Mouse (Mus musculus) embryonic stem cell, embryonic (primary cell): ENCODE data around the gene Des.

Experiments
- CTCF ChIA-PET, 4 experiments: fragments of 300-600 bp in 2 of 4; fragments of 350-600 bp in 2 of 4; sonication (Branson Sonifier 250); formaldehyde crosslinking; loops; one replicate each; lab custom pipeline; 2022; ENCODE audit warnings: inconsistent platforms in 2 of 4; lab: Charles Lee
- POLR2A ChIA-PET, 4 experiments: fragments of 300-600 bp in 2 of 4; fragments of 350-600 bp in 2 of 4; sonication (Branson Sonifier 250); formaldehyde crosslinking; loops; one replicate each; lab custom pipeline; 2022; ENCODE audit warnings: antibody characterized with exemption in 4 of 4, inconsistent platforms in 1 of 4; lab: Charles Lee

The Des gene

GRCm38 (mm10) chr1:75369360-75369983 lies 9.3 kb downstream of the Des start:
- POLR2A ChIA-PET = interaction anchor here in 2 of 4 experiments (1.4 to 1.8 kb wide), 3 partner anchors 9 to 52 kb away, joined by 3 to 6 read pairs (median 4); partner anchors contain the start of genes Des (in 1 of the 2) and Dnpep (in 1 of the 2)
- CTCF ChIA-PET = interaction anchor here in 3 of 4 experiments (0.5 to 3.3 kb wide), 6 partner anchors 9 to 108 kb away, joined by 3 to 13 read pairs (median 10); partner anchors contain the start of gene Des (in 1 of the 3)

- ChIA-PET POLR2A (interaction anchor here in 2 of 4 experiments (1.4 to 1.8 kb wide), 3 partner anchors 10 to 53 kb away, joined by 3 to 6 read pairs (median 4); partner anchors contain the start of genes Des (in 1 of the 2) and Dnpep (in 1 of the 2)), CTCF (interaction anchor here in 2 of 4 experiments (0.5 to 3.3 kb wide), 8 partner anchors 8 to 107 kb away, joined by 3 to 13 read pairs (median 6); partner anchors contain the start of gene Des (in 1 of the 2))
Observed at GRCm38 (mm10) chr1:75369984-75370660, 10.0 kb downstream of the Des start.

DNA sequence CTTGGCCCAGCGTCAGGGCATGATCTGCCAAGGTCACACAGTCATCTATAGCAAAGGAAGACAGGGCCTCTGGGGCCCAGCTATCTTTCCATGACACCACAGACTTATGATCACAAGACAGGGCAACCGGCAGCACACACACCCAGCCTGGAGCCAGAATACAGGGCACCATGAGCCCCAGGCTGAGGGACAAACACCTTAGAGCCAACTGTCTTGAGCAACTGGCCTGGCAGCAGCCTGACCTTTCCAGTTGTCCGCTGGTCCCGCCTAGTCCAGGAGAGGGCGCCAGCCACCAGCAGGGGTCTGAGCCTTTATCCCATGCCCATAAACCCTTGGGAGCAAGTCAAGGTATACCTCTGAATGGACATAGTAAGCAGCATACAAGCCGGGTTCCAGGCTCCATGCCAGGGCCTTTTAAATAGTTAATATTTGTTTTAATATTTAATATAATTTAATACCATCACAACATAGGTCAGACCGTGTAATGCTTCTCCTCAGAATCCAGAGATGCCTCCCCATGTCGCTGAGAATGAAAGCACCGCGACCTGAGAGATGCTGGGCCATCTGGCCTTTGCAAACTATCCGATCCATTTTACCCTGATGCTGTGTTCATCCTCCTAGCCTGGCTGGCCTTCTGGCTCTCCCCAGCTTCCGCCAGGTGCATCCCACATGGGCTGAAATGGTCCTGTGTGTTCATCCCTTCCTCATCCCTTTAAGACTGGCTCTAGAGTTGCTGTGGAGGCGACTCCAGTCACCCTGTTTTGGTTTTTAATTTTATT lies 11.4 kb downstream of the Des start:
- ChIA-PET CTCF (interaction anchor here in 3 of 4 experiments (0.5 to 3.3 kb wide), 15 partner anchors 9 to 271 kb away, joined by 3 to 13 read pairs (median 3); partner anchors contain the start of gene Des (in 1 of the 3)), POLR2A (interaction anchor here in 2 of 4 experiments (0.7 to 1.8 kb wide), 3 partner anchors 11 to 54 kb away, joined by 3 to 6 read pairs (median 4); partner anchors contain the start of genes Des (in 1 of the 2) and Dnpep (in 1 of the 2))

GRCm38 (mm10) chr1:75372450-75372849 lies 12.3 kb downstream of the Des start:
- ChIA-PET POLR2A (interaction anchor here in 1 of 4 experiments (0.9 to 1.3 kb wide), 2 partner anchors 22 to 37 kb away, joined by 3 to 4 read pairs; no protein-coding TSS in a partner anchor), CTCF (interaction anchor here in 3 of 4 experiments (0.6 to 1.1 kb wide), 6 partner anchors 26 to 445 kb away, joined by 3 read pairs; no protein-coding TSS in a partner anchor)

- POLR2A ChIA-PET = interaction anchor here in 2 of 4 experiments (0.6 to 1.3 kb wide), 5 partner anchors 9 to 475 kb away, joined by 3 to 4 read pairs (median 3); no protein-coding TSS in a partner anchor
- CTCF ChIA-PET = interaction anchor here in 3 of 4 experiments (0.6 to 1.0 kb wide), 5 partner anchors 9 to 105 kb away, joined by 3 to 8 read pairs (median 3); partner anchors contain the start of gene Gmppa (in 1 of the 3)
Observed at GRCm38 (mm10) chr1:75373276-75373675, 13.1 kb downstream of the Des start.

GRCm38 (mm10) chr1:75374950-75375936 lies 15.1 kb downstream of the Des start, which contains the start of gene Speg:
Speg (plus strand) TSS chr1:75375297.
- CTCF ChIA-PET = interaction anchor here (0.5 to 1.2 kb wide), 6 partner anchors 32 to 1192 kb away, joined by 3 to 7 read pairs (median 4); no protein-coding TSS in a partner anchor
- POLR2A ChIA-PET = interaction anchor here in 1 of 4 experiments (0.5 kb wide), 1 partner anchor 31 kb away, joined by 3 read pairs; no protein-coding TSS in a partner anchor

GRCm38 (mm10) chr1:75379196-75379595 lies 19.1 kb downstream of the Des start:
- POLR2A ChIA-PET = interaction anchor here in 1 of 4 experiments (1.5 kb wide), 1 partner anchor 62 kb away, joined by 4 read pairs; the partner anchor contains the start of gene Dnpep

DNA sequence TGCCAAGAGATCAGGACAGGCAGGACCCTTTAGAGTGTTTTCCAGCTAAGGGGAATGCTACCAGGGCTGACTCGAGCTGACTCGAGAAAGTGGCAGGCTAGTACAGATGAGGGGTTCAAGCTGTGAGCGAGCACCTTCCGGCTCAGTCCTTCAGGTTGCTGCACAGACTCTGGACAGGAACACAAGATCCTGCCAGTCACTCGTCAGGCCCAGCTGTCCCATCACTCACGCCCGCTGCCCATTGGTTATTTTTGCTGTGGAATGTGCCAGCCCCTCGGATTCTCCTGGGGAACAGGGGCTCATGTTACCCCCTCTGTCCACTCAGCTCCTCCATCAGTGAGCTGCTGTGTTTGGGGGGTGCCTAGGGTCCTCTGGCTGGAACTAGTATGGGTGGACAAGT lies 19.8 kb downstream of the Des start:
- ChIA-PET CTCF (interaction anchor here in 1 of 4 experiments (1.2 kb wide), 1 partner anchor 98 kb away, joined by 3 read pairs; no protein-coding TSS in a partner anchor), POLR2A (interaction anchor here in 2 of 4 experiments (0.6 to 1.5 kb wide), 3 partner anchors 10 to 63 kb away, joined by 3 to 4 read pairs (median 3); partner anchors contain the start of gene Dnpep (in 1 of the 2))

More at GRCm38 (mm10) chr1:75379196-75379595, 19.1 kb downstream of the Des start:
- CTCF ChIA-PET = no interaction called here

DNA sequence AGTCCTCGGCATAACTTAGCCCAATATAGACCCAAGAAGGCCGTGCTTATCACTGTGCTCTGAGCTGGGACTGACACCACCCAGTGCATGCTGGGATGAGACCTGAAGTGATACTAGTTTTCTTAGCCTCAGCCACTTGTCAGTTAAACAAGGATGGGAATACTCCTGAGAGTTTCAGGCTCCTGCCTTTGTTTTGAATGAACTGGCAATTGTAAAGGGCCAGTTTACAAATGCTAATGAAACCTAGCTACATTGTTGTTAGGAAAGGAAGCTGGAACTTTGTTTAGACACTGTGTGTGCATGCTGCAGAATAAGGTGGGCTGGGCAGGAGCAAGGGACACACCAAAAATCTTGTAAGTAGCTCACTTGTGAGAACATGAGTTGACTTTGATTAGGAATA lies 20.8 kb downstream of the Des start:
- CTCF ChIA-PET = interaction anchor here (0.6 to 2.3 kb wide), 10 partner anchors 9 to 96 kb away, joined by 3 to 8 read pairs (median 3); no protein-coding TSS in a partner anchor
- POLR2A ChIA-PET = interaction anchor here in 3 of 4 experiments (0.6 to 1.5 kb wide), 10 partner anchors 19 to 1257 kb away, joined by 3 to 4 read pairs (median 3); partner anchors contain the start of genes Des (in 1 of the 3) and Dnpep (in 1 of the 3)

GRCm38 (mm10) chr1:75381482-75382355 lies 21.6 kb downstream of the Des start:
- ChIA-PET POLR2A (interaction anchor here in 3 of 4 experiments (0.6 to 1.3 kb wide), 14 partner anchors 8 to 163 kb away, joined by 3 to 4 read pairs (median 3); partner anchors contain the start of genes Des (in 2 of the 3), Chpf (in 1 of the 3), Dnpep (in 1 of the 3) and Tmem198 (in 1 of the 3)), CTCF (interaction anchor here (0.5 to 2.3 kb wide), 13 partner anchors 8 to 118 kb away, joined by 3 to 11 read pairs (median 3); partner anchors contain the start of gene Gmppa (in 1 of the 4))

DNA sequence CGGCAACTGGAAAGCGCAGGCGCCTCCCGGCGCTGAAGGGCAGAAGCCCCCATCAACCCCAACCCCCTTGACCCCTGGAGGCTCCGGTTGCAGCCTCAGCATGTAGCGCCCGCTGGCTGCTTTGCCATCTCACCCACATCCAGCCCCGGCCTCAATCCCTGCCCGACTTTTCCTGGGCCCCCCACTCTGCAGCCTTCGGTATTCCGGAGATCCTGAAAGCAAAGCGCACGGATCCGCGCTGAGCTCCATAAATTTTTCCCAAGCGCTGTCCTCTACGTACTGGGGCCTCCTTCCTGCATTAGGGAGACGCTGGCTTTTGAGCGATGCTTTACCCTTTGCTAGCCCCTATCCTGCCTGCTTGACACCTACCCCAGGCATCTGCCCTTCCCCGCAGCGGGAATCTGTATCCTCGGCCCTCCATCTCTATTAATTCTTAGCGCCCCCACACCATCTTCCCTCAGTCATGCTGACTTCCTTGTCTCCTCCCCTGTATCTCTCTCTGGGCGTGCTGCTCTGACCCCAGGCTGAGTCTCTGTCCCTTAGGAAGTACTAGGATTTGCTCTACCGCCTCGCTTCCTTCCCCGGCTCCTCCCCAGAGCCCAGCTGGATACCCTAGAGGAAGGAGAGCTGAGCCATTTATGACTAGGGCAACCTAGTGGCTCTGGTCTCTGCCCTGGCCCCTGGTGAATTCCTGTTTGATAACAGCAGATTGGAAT lies 22.4 kb downstream of the Des start:
- ChIA-PET CTCF (interaction anchor here in 3 of 4 experiments (0.5 to 2.3 kb wide), 10 partner anchors 9 to 119 kb away, joined by 3 to 11 read pairs (median 4); partner anchors contain the start of gene Gmppa (in 1 of the 3)), POLR2A (interaction anchor here in 2 of 4 experiments (0.6 to 1.2 kb wide), 7 partner anchors 7 to 105 kb away, joined by 3 to 4 read pairs (median 4); partner anchors contain the start of genes Chpf (in 1 of the 2), Des (in 1 of the 2), Dnpep (in 1 of the 2) and Tmem198 (in 1 of the 2))

DNA sequence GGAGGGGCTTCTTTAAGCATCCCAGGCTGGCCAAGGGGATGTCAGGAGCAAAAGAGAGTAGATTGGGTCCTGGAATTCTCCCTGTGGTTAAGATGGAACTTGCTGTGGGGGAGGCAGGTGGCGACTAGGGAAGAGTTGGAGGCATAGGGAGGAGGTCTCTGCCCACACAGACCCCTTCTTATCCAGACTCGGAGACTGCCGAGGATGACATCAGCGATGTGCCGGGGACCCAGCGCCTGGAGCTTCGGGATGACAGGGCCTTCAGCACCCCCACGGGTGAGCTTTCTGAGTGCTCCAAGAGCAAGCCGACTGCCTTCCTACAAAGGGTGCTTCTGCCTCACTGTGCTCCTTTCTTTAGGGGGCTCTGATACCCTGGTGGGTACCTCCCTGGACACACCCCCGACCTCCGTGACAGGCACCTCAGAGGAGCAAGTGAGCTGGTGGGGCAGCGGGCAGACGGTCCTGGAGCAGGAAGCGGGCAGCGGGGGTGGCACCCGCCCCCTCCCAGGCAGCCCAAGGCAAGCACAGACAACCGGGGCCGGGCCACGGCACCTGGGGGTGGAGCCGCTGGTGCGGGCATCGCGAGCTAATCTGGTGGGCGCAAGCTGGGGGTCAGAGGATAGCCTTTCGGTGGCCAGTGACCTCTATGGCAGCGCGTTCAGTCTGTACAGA lies 24.5 kb downstream of the Des start:
- CTCF ChIA-PET = interaction anchor here in 3 of 4 experiments (0.5 to 1.4 kb wide), 8 partner anchors 14 to 238 kb away, joined by 3 to 5 read pairs (median 3); no protein-coding TSS in a partner anchor
- POLR2A ChIA-PET = interaction anchor here in 3 of 4 experiments (0.5 to 1.3 kb wide), 5 partner anchors 14 to 29 kb away, joined by 3 to 6 read pairs (median 3); no protein-coding TSS in a partner anchor

GRCm38 (mm10) chr1:75385142-75385730 lies 25.1 kb downstream of the Des start:
- ChIA-PET CTCF (interaction anchor here (0.5 to 1.4 kb wide), 7 partner anchors 14 to 239 kb away, joined by 3 to 6 read pairs (median 3); no protein-coding TSS in a partner anchor), POLR2A (interaction anchor here (0.5 to 1.3 kb wide), 7 partner anchors 13 to 773 kb away, joined by 3 to 6 read pairs (median 3); no protein-coding TSS in a partner anchor)
